Mouse (Mus musculus) testis, adult 2 months (tissue): ENCODE results near the gene Irf1.

Source experiments
- CTCF ChIP-seq: fragments of 200-500 bp; IDR thresholded peaks from 2 replicates; pipeline ENCODE4 v1.5.1; 2012; ENCODE audit warnings: low read depth, mild to moderate bottlenecking, inconsistent platforms, low read length, moderate library complexity; ENCODE audit not compliant: control insufficient read depth, insufficient read depth, insufficient replicate concordance
- POLR2A ChIP-seq: fragments of 200-500 bp; IDR thresholded peaks from 2 replicates; pipeline ENCODE4 v1.6.1; 2012; ENCODE audit warnings: low read depth, mild to moderate bottlenecking, inconsistent platforms, low read length, moderate library complexity; ENCODE audit not compliant: control insufficient read depth

DNA sequence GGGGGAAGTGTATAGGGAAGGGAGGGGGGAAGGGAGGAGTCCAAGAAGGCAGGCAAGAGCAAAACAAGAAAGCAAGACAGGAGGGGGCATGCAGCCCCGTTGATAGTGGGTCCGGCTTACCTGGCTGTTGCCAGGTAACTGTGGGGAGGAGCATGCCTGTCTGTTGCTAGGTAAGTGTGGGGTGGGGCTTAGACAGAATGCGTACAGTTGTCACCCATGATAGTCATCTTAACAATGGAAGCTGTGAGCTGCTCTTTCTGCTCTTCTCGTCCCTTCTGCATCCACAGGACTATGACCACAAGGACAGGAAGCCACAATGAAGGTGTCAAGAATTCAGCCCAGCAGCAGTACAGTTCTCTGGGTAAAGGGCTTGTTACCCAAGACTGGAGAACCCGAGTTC, 40.3 kb downstream of the Irf1 start:
- TF ChIP-seq POLR2A = no peak
- no peak for TF ChIP-seq CTCF
